Mouse (Mus musculus): ENCODE results near the gene Itih1.
A peak's percentile ranks its signal among the peaks of the same experiment; 100 is the strongest.

Gene Itih1

GRCm38 (mm10) chr14:30904307-30904706 is 38.8 kb downstream of the Itih1 start:
- no peak for DNase-seq (ENCODE audit: low read depth, low spot score)

GRCm38 (mm10) chr14:30903036-30903435 is 40.1 kb downstream of the Itih1 start:
- no peak for DNase-seq (ENCODE audit: low read depth, low spot score)

- DNase-seq (ENCODE audit: low read depth, low spot score): no peak
Observed at GRCm38 (mm10) chr14:30902628-30903027, 40.5 kb downstream of the Itih1 start.

GRCm38 (mm10) chr14:30899972-30900371 is 43.1 kb downstream of the Itih1 start:
- DNase-seq (ENCODE audit: low read depth, low spot score): no peak

GRCm38 (mm10) chr14:30888271-30888732 is 54.8 kb downstream of the Itih1 start:
- no peak for DNase-seq (ENCODE audit: low read depth, low spot score)

- DNase-seq (ENCODE audit: low read depth, low spot score): no peak
Observed at GRCm38 (mm10) chr14:30886204-30886603, 56.9 kb downstream of the Itih1 start, which contains the start of gene Itih4. Itih4 (plus strand) TSS chr14:30886476.

- no peak for DNase-seq (ENCODE audit: low read depth, low spot score)
Observed at GRCm38 (mm10) chr14:30885298-30885697, 57.8 kb downstream of the Itih1 start.

- DNase-seq (ENCODE audit: low read depth, low spot score): no peak
Observed at GRCm38 (mm10) chr14:30881718-30882108, 61.4 kb downstream of the Itih1 start.

- no peak for DNase-seq (ENCODE audit: low read depth, low spot score)
Observed at GRCm38 (mm10) chr14:30880811-30881717, 62.0 kb downstream of the Itih1 start.

- DNase-seq (ENCODE audit: low read depth, low spot score): no peak
Observed at GRCm38 (mm10) chr14:30880251-30880650, 62.8 kb downstream of the Itih1 start.

- peak; percentile 83 for DNase-seq (ENCODE audit: low read depth, low spot score)
Observed at GRCm38 (mm10) chr14:30879794-30880193, 63.3 kb downstream of the Itih1 start.
